In the genomic region with DNA sequence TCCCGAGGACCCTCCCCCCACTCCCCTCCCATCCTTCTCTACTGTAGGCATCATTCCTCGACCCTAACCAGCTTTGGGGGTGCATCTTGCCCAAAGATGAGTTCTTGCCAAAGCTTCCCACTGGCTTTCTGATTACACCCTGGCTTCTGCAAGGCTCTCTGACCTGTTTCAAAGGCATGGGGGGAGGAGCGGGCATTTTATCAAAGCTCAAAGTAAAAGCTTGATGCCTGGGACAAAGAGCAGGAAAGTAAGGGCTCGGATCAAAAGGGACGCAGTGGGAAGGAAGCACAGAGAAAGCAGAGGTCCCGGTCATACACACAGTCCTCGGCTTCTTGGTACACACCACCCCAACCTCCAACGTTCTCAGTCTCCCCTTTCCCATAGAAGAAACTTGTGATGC, we compare ENCODE assay signal across 11 mouse cellular contexts.
"Had no signal": no experiment of that assay in that cellular context is flagged by ENCODE, and none has a peak within 500 bp of the region (broad histone marks: within the 10 kb centered on the region; RNA-seq: fewer than 3 reads in every experiment).

No protein-coding gene starts in this region.

- H3K4me3 ChIP-seq: limb, embryonic 13.5 days; liver, embryonic 13.5 days; neural tube, embryonic 13.5 days had no signal

- DNase-seq: kidney, adult 11 months; kidney, postnatal 36 days; liver, embryonic 13.5 days; retina, postnatal 1 day; right cerebral cortex, postnatal 4 days; spleen, adult 18-20 months; thymus, adult 2 months; thymus, postnatal 36 days had no signal

- H3K27me3 ChIP-seq: limb, embryonic 13.5 days; liver, embryonic 13.5 days; neural tube, embryonic 13.5 days had no signal

- H3K9ac ChIP-seq: limb, embryonic 13.5 days; liver, embryonic 13.5 days; neural tube, embryonic 13.5 days had no signal

- H3K27ac ChIP-seq: limb, embryonic 13.5 days; liver, embryonic 13.5 days; neural tube, embryonic 13.5 days had no signal

- ATAC-seq: midbrain, embryonic 16.5 days had no signal

- H3K36me3 ChIP-seq: limb, embryonic 13.5 days; liver, embryonic 13.5 days; neural tube, embryonic 13.5 days had no signal

- H3K9me3 ChIP-seq: limb, embryonic 13.5 days; liver, embryonic 13.5 days; neural tube, embryonic 13.5 days had no signal

- H3K4me2 ChIP-seq: limb, embryonic 13.5 days; liver, embryonic 13.5 days; neural tube, embryonic 13.5 days had no signal

- H3K4me1 ChIP-seq: neural tube, embryonic 13.5 days had no signal
